ENCODE assay signal across 32 mouse cellular contexts in genomic region chr3:104343096-104343495, GRCm38 (mm10).
DNase-seq lines count a peak whose midpoint lies in the region; ATAC-seq and TF ChIP-seq lines count a peak whose summit lies in the region.
"Had no signal": no experiment of that assay in that cellular context is flagged by ENCODE, and none has a peak within 500 bp of the region (broad histone marks: within the 10 kb centered on the region; RNA-seq: fewer than 3 reads in every experiment).

No protein-coding gene starts in this region.

- ATAC-seq in forebrain, embryonic 13.5 days: 0 out of 2 replicates have a peak, but pooled peaks have one; percentile 29
- ATAC-seq in forebrain, embryonic 16.5 days: no peak; the same call in 1 of the 2 replicates
- no peak; the same call in 1 of the 2 replicates for ATAC-seq in heart, embryonic 12.5 days (ENCODE audit: insufficient number of reproducible peaks, low FRiP score)
- peak; percentile 41; the same call in 1 of the 2 replicates for ATAC-seq in heart, postnatal 0 days (ENCODE audit: insufficient read depth, low read depth)
- peak; percentile 55; the same call in 1 of the 2 replicates for ATAC-seq in midbrain, embryonic 16.5 days
- ATAC-seq in midbrain, embryonic 14.5 days (ENCODE audit: low FRiP score, low TSS enrichment): no peak
- ATAC-seq: activated CD4-positive, CD25-positive, alpha-beta regulatory T cell, adult 4 months; intestine, postnatal 0 days; liver, embryonic 12.5 days; liver, postnatal 0 days; midbrain, embryonic 13.5 days had no signal

- no peak for DNase-seq in heart, postnatal 4 days
- no peak for DNase-seq in heart, postnatal 0 days (ENCODE audit: low spot score)
- DNase-seq in heart, postnatal 14 days: no peak
- DNase-seq in midbrain, embryonic 14.5 days: no peak
- DNase-seq: adrenal gland, adult 2 months; adrenal gland, postnatal 36 days; cerebellum, adult 18-20 months; cerebellum, postnatal 10 days; gastrocnemius, adult 2 months; gastrocnemius, postnatal 36 days; heart, postnatal 10 days; kidney, adult 9 months; kidney, postnatal 10 days; layer of hippocampus, postnatal 36 days; left cerebral cortex, postnatal 4 days; liver, postnatal 0 days; lung, postnatal 36 days; thymus, adult 2 months; thymus, postnatal 36 days had no signal

- no peaks in the 10 kb centered on the region; the same call in 1 of the 2 replicates for H3K9me3 ChIP-seq in forebrain, embryonic 13.5 days (replicated peaks)
- H3K9me3 ChIP-seq in forebrain, embryonic 16.5 days (ENCODE audit: control insufficient read depth, low read length): no peaks in the 10 kb centered on the region
- no peaks in the 10 kb centered on the region for H3K9me3 ChIP-seq in heart, embryonic 12.5 days (replicated peaks)
- no peaks in the 10 kb centered on the region for H3K9me3 ChIP-seq in heart, postnatal 0 days (replicated peaks; ENCODE audit: control insufficient read depth, low read length)
- H3K9me3 ChIP-seq in midbrain, embryonic 16.5 days (replicated peaks; ENCODE audit: control insufficient read depth, low read length, poor library complexity, severe bottlenecking): no peaks in the 10 kb centered on the region
- no peaks in the 10 kb centered on the region for H3K9me3 ChIP-seq in midbrain, embryonic 14.5 days (ENCODE audit: control insufficient read depth, low read length)
- H3K9me3 ChIP-seq: embryonic facial prominence, embryonic 13.5 days; forebrain, embryonic 12.5 days; liver, embryonic 12.5 days; midbrain, embryonic 13.5 days; neural tube, embryonic 12.5 days had no signal

- 74% methylated on average over 2 of the region's 2 CpGs for WGBS in forebrain, embryonic 13.5 days
- WGBS in forebrain, embryonic 16.5 days: 61% methylated on average over 2 of the region's 2 CpGs
- WGBS in heart, embryonic 12.5 days: 54% methylated on average over 2 of the region's 2 CpGs
- 49% methylated on average over 2 of the region's 2 CpGs for WGBS in heart, postnatal 0 days
- 67% methylated on average over 2 of the region's 2 CpGs for WGBS in midbrain, embryonic 16.5 days
- 78% methylated on average over 2 of the region's 2 CpGs for WGBS in midbrain, embryonic 14.5 days

- peak overlapping the region; percentile 36; the same call in 1 of the 2 replicates for H3K27ac ChIP-seq in forebrain, embryonic 13.5 days
- H3K27ac ChIP-seq in forebrain, embryonic 16.5 days (ENCODE audit: low read length): no peak overlapping the region; the same call in 1 of the 2 replicates
- H3K27ac ChIP-seq in heart, embryonic 12.5 days (ENCODE audit: poor library complexity, severe bottlenecking): peak overlapping the region; percentile 69
- peak overlapping the region; percentile 48 for H3K27ac ChIP-seq in heart, postnatal 0 days (ENCODE audit: low read depth)
- no peak overlapping the region for H3K27ac ChIP-seq in midbrain, embryonic 16.5 days (ENCODE audit: low read length)
- no peak overlapping the region for H3K27ac ChIP-seq in midbrain, embryonic 14.5 days (replicated peaks; ENCODE audit: low read depth, low read length)
- H3K27ac ChIP-seq: embryonic facial prominence, embryonic 13.5 days; forebrain, embryonic 12.5 days; gastrocnemius, adult 2 months; liver, embryonic 12.5 days; midbrain, embryonic 13.5 days; neural tube, embryonic 12.5 days had no signal

- TF ChIP-seq EP300 in heart, postnatal 0 days (IDR thresholded peaks at IDR 0.05; ENCODE audit: low read depth): no peak

- no peak overlapping the region for H3K4me2 ChIP-seq in forebrain, embryonic 13.5 days
- H3K4me2 ChIP-seq in forebrain, embryonic 16.5 days (ENCODE audit: low read length): no peak overlapping the region
- no peak overlapping the region for H3K4me2 ChIP-seq in heart, embryonic 12.5 days
- H3K4me2 ChIP-seq in heart, postnatal 0 days (ENCODE audit: low read depth, low read length): no peak overlapping the region
- no peak overlapping the region for H3K4me2 ChIP-seq in midbrain, embryonic 16.5 days (ENCODE audit: low read length)
- H3K4me2 ChIP-seq in midbrain, embryonic 14.5 days (ENCODE audit: low read length): no peak overlapping the region
- H3K4me2 ChIP-seq: embryonic facial prominence, embryonic 13.5 days; forebrain, embryonic 12.5 days; liver, embryonic 12.5 days; midbrain, embryonic 13.5 days; neural tube, embryonic 12.5 days had no signal

- H3K4me1 ChIP-seq in forebrain, embryonic 13.5 days: peaks cover 9% of the 10 kb centered on the region
- H3K4me1 ChIP-seq in forebrain, embryonic 16.5 days (replicated peaks; ENCODE audit: control insufficient read depth, insufficient read depth, low read length): peaks cover 6% of the 10 kb centered on the region
- H3K4me1 ChIP-seq in heart, embryonic 12.5 days (replicated peaks): peaks cover 25% of the 10 kb centered on the region
- peaks cover 10% of the 10 kb centered on the region; the same call in 1 of the 2 replicates for H3K4me1 ChIP-seq in heart, postnatal 0 days (ENCODE audit: control insufficient read depth, insufficient read depth)
- H3K4me1 ChIP-seq in midbrain, embryonic 16.5 days (ENCODE audit: control insufficient read depth, insufficient read depth, low read length): 0 out of 2 replicates have a peak, but pooled peaks cover 3% of the 10 kb centered on the region
- H3K4me1 ChIP-seq in midbrain, embryonic 14.5 days (ENCODE audit: control insufficient read depth, insufficient read depth, low read length): peaks cover 14% of the 10 kb centered on the region; the same call in 1 of the 2 replicates
- H3K4me1 ChIP-seq: embryonic facial prominence, embryonic 13.5 days; forebrain, embryonic 12.5 days; liver, embryonic 12.5 days; neural tube, embryonic 12.5 days had no signal

- H3K36me3 ChIP-seq in forebrain, embryonic 13.5 days (ENCODE audit: poor library complexity, severe bottlenecking): no peaks in the 10 kb centered on the region
- no peaks in the 10 kb centered on the region for H3K36me3 ChIP-seq in forebrain, embryonic 16.5 days (ENCODE audit: control insufficient read depth, insufficient read depth)
- H3K36me3 ChIP-seq in heart, embryonic 12.5 days: no peaks in the 10 kb centered on the region
- no peaks in the 10 kb centered on the region for H3K36me3 ChIP-seq in heart, postnatal 0 days (replicated peaks; ENCODE audit: control insufficient read depth, insufficient read depth, low read length)
- no peaks in the 10 kb centered on the region for H3K36me3 ChIP-seq in midbrain, embryonic 16.5 days (ENCODE audit: control insufficient read depth, insufficient read depth, low read length)
- H3K36me3 ChIP-seq in midbrain, embryonic 14.5 days (ENCODE audit: control insufficient read depth, insufficient read depth, low read length): no peaks in the 10 kb centered on the region
- H3K36me3 ChIP-seq: embryonic facial prominence, embryonic 13.5 days; forebrain, embryonic 12.5 days; liver, embryonic 12.5 days; midbrain, embryonic 13.5 days; neural tube, embryonic 12.5 days had no signal

- no peaks in the 10 kb centered on the region for H3K27me3 ChIP-seq in forebrain, embryonic 13.5 days
- H3K27me3 ChIP-seq in forebrain, embryonic 16.5 days (replicated peaks; ENCODE audit: control insufficient read depth, insufficient read depth, low read length): no peaks in the 10 kb centered on the region
- no peaks in the 10 kb centered on the region for H3K27me3 ChIP-seq in heart, embryonic 12.5 days (replicated peaks)
- no peaks in the 10 kb centered on the region for H3K27me3 ChIP-seq in heart, postnatal 0 days (ENCODE audit: control insufficient read depth, insufficient read depth, low read length)
- no peaks in the 10 kb centered on the region for H3K27me3 ChIP-seq in midbrain, embryonic 16.5 days (ENCODE audit: control insufficient read depth, insufficient read depth, low read depth, low read length)
- no peaks in the 10 kb centered on the region for H3K27me3 ChIP-seq in midbrain, embryonic 14.5 days (ENCODE audit: control insufficient read depth, insufficient read depth, low read length)
- H3K27me3 ChIP-seq: CH12.LX; embryonic facial prominence, embryonic 13.5 days; forebrain, embryonic 12.5 days; liver, embryonic 12.5 days; midbrain, embryonic 13.5 days had no signal

- no peak overlapping the region for H3K9ac ChIP-seq in forebrain, embryonic 13.5 days
- no peak overlapping the region for H3K9ac ChIP-seq in forebrain, embryonic 16.5 days (replicated peaks; ENCODE audit: low read depth, low read length)
- no peak overlapping the region for H3K9ac ChIP-seq in heart, embryonic 12.5 days
- no peak overlapping the region for H3K9ac ChIP-seq in heart, postnatal 0 days (replicated peaks; ENCODE audit: low read depth, low read length)
- no peak overlapping the region for H3K9ac ChIP-seq in midbrain, embryonic 16.5 days (ENCODE audit: low read depth, low read length)
- no peak overlapping the region for H3K9ac ChIP-seq in midbrain, embryonic 14.5 days (replicated peaks; ENCODE audit: low read length)
- H3K9ac ChIP-seq: embryonic facial prominence, embryonic 13.5 days; forebrain, embryonic 12.5 days; liver, embryonic 12.5 days; liver, postnatal 0 days; midbrain, embryonic 13.5 days; neural tube, embryonic 12.5 days had no signal

- TF ChIP-seq CTCF in heart, postnatal 0 days (IDR thresholded peaks at IDR 0.05; ENCODE audit: low read depth): no peak

- no peak overlapping the region for H3K4me3 ChIP-seq in forebrain, embryonic 13.5 days
- no peak overlapping the region for H3K4me3 ChIP-seq in forebrain, embryonic 16.5 days (replicated peaks; ENCODE audit: low read length)
- H3K4me3 ChIP-seq in heart, embryonic 12.5 days: no peak overlapping the region
- no peak overlapping the region for H3K4me3 ChIP-seq in heart, postnatal 0 days (ENCODE audit: low read depth, low read length)
- H3K4me3 ChIP-seq in midbrain, embryonic 16.5 days (ENCODE audit: low read depth, low read length): no peak overlapping the region
- H3K4me3 ChIP-seq in midbrain, embryonic 14.5 days (replicated peaks; ENCODE audit: low read depth, low read length): no peak overlapping the region
- H3K4me3 ChIP-seq: embryonic facial prominence, embryonic 13.5 days; forebrain, embryonic 12.5 days; gastrocnemius, adult 2 months; liver, embryonic 12.5 days; midbrain, embryonic 13.5 days; myocyte; neural tube, embryonic 12.5 days had no signal

- intact Hi-C loops in heart, postnatal 14 days (cut with DNase I): no loop called here

Comparison
In these comparisons a context has a peak if more than half of its experiments do, and no peak if none do; other contexts are left out.
1. ATAC-seq: peak in forebrain, embryonic 13.5 days (single experiment), heart, postnatal 0 days (single experiment) and midbrain, embryonic 16.5 days (single experiment); none in forebrain, embryonic 16.5 days (single experiment), heart, embryonic 12.5 days (single experiment) and midbrain, embryonic 14.5 days (single experiment).
2. H3K27ac ChIP-seq: peak in forebrain, embryonic 13.5 days (single experiment), heart, embryonic 12.5 days (single experiment) and heart, postnatal 0 days (single experiment); none in forebrain, embryonic 16.5 days (single experiment), midbrain, embryonic 16.5 days (single experiment) and midbrain, embryonic 14.5 days (single experiment).